Mouse (Mus musculus) intestine, embryonic 14.5 days (tissue): ENCODE measurements around the gene Pip4k2c. TPM values are rescaled to one million over a fixed set of nuclear protein-coding genes. Genes with fewer than 3 reads are reported as not detected.

Experiments used
- ATAC-seq: fragments of 200-750 bp; cut with Nextera tagmentation; replicated peaks from 2 replicates; pipeline ENCODE4 v1.8.0; 2017; ENCODE audit warnings: low read depth, moderate number of reproducible peaks, moderate TSS enrichment, moderate library complexity; ENCODE audit not compliant: low FRiP score, low TSS enrichment
- DNase-seq: peaks from one replicate; pipeline ENCODE4 v3.0.0-alpha.2; 2018; ENCODE audit warnings: low spot score
- H3K27ac ChIP-seq: fragments of 300-500 bp; sonication (generic); 2 replicates; pipeline ENCODE4 v1.5.1; 2014; ENCODE audit warnings: low read depth, mild to moderate bottlenecking, control low read depth
- H3K27me3 ChIP-seq: fragments of 300-500 bp; sonication (generic); replicated peaks from 2 replicates; pipeline ENCODE4 v1.6.1; 2014; ENCODE audit warnings: low read length, control low read depth; ENCODE audit not compliant: control insufficient read depth, insufficient read depth
- H3K36me3 ChIP-seq: fragments of 300-500 bp; sonication (generic); 2 replicates; pipeline ENCODE4 v1.6.1; 2014; ENCODE audit warnings: low read length, control low read depth; ENCODE audit not compliant: control insufficient read depth, insufficient read depth
- H3K4me1 ChIP-seq: fragments of 300-500 bp; sonication (generic); replicated peaks from 2 replicates; pipeline ENCODE4 v1.6.1; 2014; ENCODE audit warnings: low read length, control low read depth, mixed read lengths; ENCODE audit not compliant: control insufficient read depth, insufficient read depth
- H3K4me2 ChIP-seq: fragments of 300-500 bp; sonication (generic); 2 replicates; pipeline ENCODE4 v1.6.1; 2014; ENCODE audit warnings: low read length
- H3K4me3 ChIP-seq: fragments of 300-500 bp; sonication (generic); 2 replicates; pipeline ENCODE4 v1.5.1; 2014; ENCODE audit warnings: low read depth, low read length, control low read depth, mixed read lengths
- H3K9ac ChIP-seq: fragments of 300-500 bp; sonication (generic); 2 replicates; pipeline ENCODE4 v1.6.1; 2014; ENCODE audit warnings: mild to moderate bottlenecking, low read length
- H3K9me3 ChIP-seq: fragments of 300-500 bp; sonication (generic); 2 replicates; pipeline ENCODE4 v1.6.1; 2016; ENCODE audit warnings: low read length, control low read depth; ENCODE audit not compliant: control insufficient read depth
- WGBS: fragments of 180-500 bp; shearing (Covaris S2); extraction: QIAGEN DNeasy Blood & Tissue Kit; methylation state at CpG from one replicate; pipeline ENCODE4 v1.1.7; 2014; 5-methylcytosine and 5-hydroxymethylcytosine counted together
- polyA plus RNA-seq: library from polyadenylated mRNA; unstranded; fragments of >200 nt; fragmentation: Nextera tagmentation; extraction: Ambion mirVana; gene quantifications from 2 replicates; pipeline ENCODE4 v1.2.1, GENCODE M21; 2014

Gene Pip4k2c
- polyA plus RNA-seq: 24.2 and 25.9 TPM in 2 replicates

GRCm38 (mm10) chr10:127211414-127211854 lies at the start of gene Pip4k2c:
Gene Pip4k2c (minus strand): TSS chr10:127211585.
- peak within 1 kb of the TSS; percentile 71 for H3K9ac ChIP-seq
- DNase-seq (peak; percentile 93), ATAC-seq (peak; percentile 98)
- peak within 1 kb of the TSS; percentile 82 for H3K4me2 ChIP-seq
- H3K36me3 ChIP-seq: peaks cover 22% of the 10 kb centered on the region
- no peaks in the 10 kb centered on the region for H3K27me3 ChIP-seq
- peak within 1 kb of the TSS; percentile 87 for H3K4me3 ChIP-seq
- H3K9me3 ChIP-seq: no peaks in the 10 kb centered on the region
- under 1% methylated on average over 43 of the region's 47 CpGs for WGBS
- H3K4me1 ChIP-seq: peaks cover 6% of the 10 kb centered on the region; the same call in 1 of the 2 replicates
- peak within 1 kb of the TSS; percentile 43; the same call in 1 of the 2 replicates for H3K27ac ChIP-seq

DNA sequence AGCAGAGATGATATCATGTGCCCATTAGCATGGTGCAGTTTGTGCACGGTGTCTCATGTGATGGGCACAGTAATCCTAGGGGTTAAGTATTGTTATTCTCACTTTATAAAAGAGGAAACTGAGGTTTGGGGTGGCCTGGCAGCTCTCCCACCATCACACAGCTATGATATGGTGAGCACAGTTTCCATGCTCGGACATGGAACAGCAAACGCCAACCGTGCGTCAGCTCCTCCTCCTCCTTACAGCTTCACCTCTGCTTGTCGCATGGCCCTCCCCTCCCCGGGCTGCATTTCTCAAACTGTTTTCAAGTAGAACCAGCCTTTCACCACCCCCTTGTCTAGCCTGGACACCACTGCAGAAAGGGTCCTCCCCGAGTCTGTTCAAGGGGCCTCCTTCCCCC lies 47.1 kb upstream of the Pip4k2c start:
- no peak for ATAC-seq
- 81% methylated on average over 8 of the region's 8 CpGs for WGBS
- Histone ChIP-seq H3K27me3 (peaks cover 19% of the 10 kb centered on the region), H3K4me1 (peaks cover 4% of the 10 kb centered on the region; the same call in 1 of the 2 replicates), H3K4me2 (no peak overlapping the region), H3K27ac (no peak overlapping the region), H3K9me3 (no peaks in the 10 kb centered on the region), H3K9ac (no peak overlapping the region), H3K36me3 (no peaks in the 10 kb centered on the region), H3K4me3 (no peak overlapping the region)
- no peak for DNase-seq

- Histone ChIP-seq H3K36me3 (no peaks in the 10 kb centered on the region), H3K27ac (no peak overlapping the region), H3K4me1 (peaks cover 4% of the 10 kb centered on the region; the same call in 1 of the 2 replicates), H3K4me2 (no peak overlapping the region), H3K4me3 (no peak overlapping the region), H3K27me3 (peaks cover 13% of the 10 kb centered on the region; the same call in 1 of the 2 replicates), H3K9me3 (no peaks in the 10 kb centered on the region), H3K9ac (no peak overlapping the region)
- WGBS: 79% methylated on average over 6 of the region's 6 CpGs
- DNase-seq: no peak
- no peak for ATAC-seq
These were observed 46.4 kb upstream of the Pip4k2c start for GRCm38 (mm10) chr10:127257790-127258189.

DNA sequence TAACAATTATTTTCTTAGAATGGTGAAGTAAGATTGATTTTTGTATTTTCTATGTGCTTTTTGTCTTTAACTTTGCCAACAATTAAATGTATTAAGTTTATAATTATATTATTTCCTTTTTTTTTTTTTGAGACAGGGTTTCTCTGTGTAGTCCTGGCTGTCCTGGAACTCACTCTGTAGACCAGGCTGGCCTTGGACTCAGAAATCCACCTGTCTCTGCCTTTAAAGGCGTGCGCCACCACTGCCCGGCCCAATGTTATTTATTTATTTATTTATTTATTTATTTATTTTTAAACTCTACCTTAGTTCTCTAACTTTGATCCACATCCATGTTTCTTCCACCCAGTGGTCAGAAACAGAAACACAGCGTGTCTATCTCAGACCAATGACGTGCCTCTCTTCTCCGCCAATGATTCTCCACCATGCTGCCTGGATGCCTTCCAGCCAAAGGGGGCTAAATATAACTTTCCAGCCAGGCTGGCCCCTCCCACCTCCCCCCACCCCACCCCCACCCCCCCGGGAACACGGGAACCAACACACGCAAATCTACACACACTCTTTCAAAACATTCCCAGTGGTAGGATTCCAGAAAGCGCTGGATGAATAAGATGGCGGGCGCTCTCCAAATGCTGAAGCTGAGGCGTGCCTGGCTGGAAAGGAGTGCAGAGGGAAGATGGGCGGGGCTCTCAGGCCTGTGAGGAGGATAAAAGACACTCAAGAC lies 44.4 kb upstream of the Pip4k2c start:
- no peak overlapping the region for H3K4me3 ChIP-seq
- H3K9ac ChIP-seq: no peak overlapping the region
- ATAC-seq: peak; percentile 70
- no peaks in the 10 kb centered on the region for H3K36me3 ChIP-seq
- H3K27ac ChIP-seq: no peak overlapping the region
- no peaks in the 10 kb centered on the region for H3K4me1 ChIP-seq
- DNase-seq: peak; percentile 88
- H3K9me3 ChIP-seq: no peaks in the 10 kb centered on the region
- H3K27me3 ChIP-seq: no peaks in the 10 kb centered on the region
- no peak overlapping the region for H3K4me2 ChIP-seq
- 18% methylated on average over 14 of the region's 14 CpGs for WGBS

DNA sequence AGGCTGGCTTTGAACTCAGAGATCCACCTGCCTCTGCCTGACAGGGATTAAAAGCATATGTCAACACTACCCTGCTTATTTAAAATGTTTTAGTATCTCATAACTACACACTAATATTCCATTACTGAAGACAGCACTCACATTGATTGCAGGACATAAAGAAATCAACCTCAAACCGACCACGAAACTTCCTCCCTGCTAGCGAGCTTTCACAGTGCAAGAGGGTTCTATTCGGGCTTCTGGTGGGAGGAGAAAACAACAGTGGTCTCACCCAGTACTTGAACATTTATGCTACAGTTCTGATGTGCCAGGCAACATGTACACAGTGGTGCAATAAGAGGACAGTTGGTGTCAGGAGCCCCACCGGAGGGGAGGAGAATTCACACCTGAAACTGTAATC lies 39.4 kb upstream of the Pip4k2c start:
- Histone ChIP-seq H3K4me3 (no peak overlapping the region), H3K9me3 (no peaks in the 10 kb centered on the region), H3K36me3 (no peaks in the 10 kb centered on the region), H3K4me2 (no peak overlapping the region), H3K27ac (no peak overlapping the region), H3K4me1 (no peaks in the 10 kb centered on the region), H3K9ac (no peak overlapping the region), H3K27me3 (no peaks in the 10 kb centered on the region)
- ATAC-seq: no peak
- WGBS: 74% methylated on average over 5 of the region's 5 CpGs
- DNase-seq: no peak

GRCm38 (mm10) chr10:127238241-127238824 lies 26.9 kb upstream of the Pip4k2c start:
- H3K27ac ChIP-seq: no peak overlapping the region
- WGBS: 62% methylated on average over 18 of the region's 18 CpGs
- no peak overlapping the region for H3K9ac ChIP-seq
- H3K4me3 ChIP-seq: no peak overlapping the region
- DNase-seq: no peak
- no peaks in the 10 kb centered on the region for H3K36me3 ChIP-seq
- H3K27me3 ChIP-seq: 0 out of 2 replicates have a peak, but pooled peaks cover 4% of the 10 kb centered on the region
- H3K9me3 ChIP-seq: no peaks in the 10 kb centered on the region
- H3K4me2 ChIP-seq: no peak overlapping the region
- H3K4me1 ChIP-seq: no peaks in the 10 kb centered on the region
- ATAC-seq: no peak

GRCm38 (mm10) chr10:127236541-127236940 lies 25.2 kb upstream of the Pip4k2c start:
- no peak overlapping the region for H3K9ac ChIP-seq
- H3K27ac ChIP-seq: no peak overlapping the region
- DNase-seq (no peak), ATAC-seq (no peak)
- no peaks in the 10 kb centered on the region for H3K4me1 ChIP-seq
- no peak overlapping the region for H3K4me2 ChIP-seq
- no peak overlapping the region for H3K4me3 ChIP-seq
- H3K36me3 ChIP-seq: no peaks in the 10 kb centered on the region
- 42% methylated on average over 9 of the region's 9 CpGs for WGBS
- H3K27me3 ChIP-seq: 0 out of 2 replicates have a peak, but pooled peaks cover 4% of the 10 kb centered on the region
- no peaks in the 10 kb centered on the region for H3K9me3 ChIP-seq

DNA sequence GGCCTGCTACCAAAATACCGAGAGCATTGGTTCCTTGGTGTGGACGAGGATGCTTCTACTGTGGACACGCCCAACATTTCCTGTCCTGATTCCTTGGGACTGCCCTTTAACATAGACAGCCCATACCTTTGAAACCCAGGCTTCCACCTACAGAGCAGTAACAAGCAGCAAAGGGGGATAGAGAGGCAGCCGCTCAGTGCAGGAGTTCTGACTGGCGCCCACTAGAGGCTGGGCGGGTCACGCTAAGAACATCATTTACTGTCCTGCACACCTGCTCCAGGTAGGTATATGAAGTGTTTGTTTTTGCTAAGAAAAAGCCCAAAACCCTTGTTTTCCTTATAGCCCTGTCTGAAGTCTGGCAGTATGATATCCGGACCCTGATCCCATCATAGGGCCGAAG lies 21.8 kb upstream of the Pip4k2c start:
- Histone ChIP-seq H3K27me3 (0 out of 2 replicates have a peak, but pooled peaks cover 2% of the 10 kb centered on the region), H3K9ac (no peak overlapping the region), H3K4me1 (no peaks in the 10 kb centered on the region), H3K4me2 (no peak overlapping the region), H3K36me3 (no peaks in the 10 kb centered on the region), H3K9me3 (no peaks in the 10 kb centered on the region), H3K4me3 (no peak overlapping the region), H3K27ac (no peak overlapping the region)
- ATAC-seq: no peak
- DNase-seq: no peak
- 77% methylated on average over 9 of the region's 9 CpGs for WGBS
